Mouse (Mus musculus) lung, embryonic 14.5 days (tissue): ENCODE results near the gene Lmna. TPM values are rescaled to one million over a fixed set of nuclear protein-coding genes. Genes with fewer than 3 reads are reported as not detected.

Experiments used
- ATAC-seq: fragments of 200-750 bp; cut with Nextera tagmentation; 2 replicates; pipeline ENCODE4 v1.8.0; 2017; ENCODE audit warnings: mild to moderate bottlenecking, moderate TSS enrichment, moderate library complexity; ENCODE audit not compliant: insufficient read depth
- DNase-seq: peaks from one replicate; pipeline ENCODE4 v3.0.0-alpha.2; 2015
- H3K27ac ChIP-seq: fragments of 300-500 bp; sonication (generic); 2 replicates; pipeline ENCODE4 v1.5.1; 2014; ENCODE audit warnings: low read depth, mild to moderate bottlenecking, moderate library complexity
- H3K27me3 ChIP-seq: fragments of 300-500 bp; sonication (generic); 2 replicates; pipeline ENCODE4 v1.6.1; 2014; ENCODE audit warnings: low read length, control low read depth; ENCODE audit not compliant: insufficient read depth
- H3K36me3 ChIP-seq: fragments of 300-500 bp; sonication (generic); 2 replicates; pipeline ENCODE4 v1.6.1; 2014; ENCODE audit warnings: control low read depth; ENCODE audit not compliant: insufficient read depth
- H3K4me1 ChIP-seq: fragments of 300-500 bp; sonication (generic); 2 replicates; pipeline ENCODE4 v1.6.1; 2014; ENCODE audit warnings: antibody characterized with exemption, control low read depth; ENCODE audit not compliant: insufficient read depth
- H3K4me2 ChIP-seq: fragments of 300-500 bp; sonication (generic); 2 replicates; pipeline ENCODE4 v1.6.1; 2014; ENCODE audit warnings: mild to moderate bottlenecking
- H3K4me3 ChIP-seq: fragments of 300-500 bp; sonication (generic); 2 replicates; pipeline ENCODE4 v1.5.1; 2014; ENCODE audit warnings: low read depth, low read length
- H3K9ac ChIP-seq: fragments of 300-500 bp; sonication (generic); 2 replicates; pipeline ENCODE4 v1.6.1; 2014
- H3K9me3 ChIP-seq: fragments of 300-500 bp; sonication (generic); 2 replicates; pipeline ENCODE4 v1.6.1; 2016; ENCODE audit warnings: low read depth, low read length, control low read depth
- CTCF ChIP-seq: IDR thresholded peaks from 2 replicates; pipeline ENCODE4 v1.5.1; 2016; ENCODE audit warnings: antibody characterized with exemption, low read depth
- WGBS: fragments of 180-500 bp; shearing (Covaris S2); extraction: QIAGEN DNeasy Blood & Tissue Kit; methylation state at CpG from one replicate; pipeline ENCODE4 v1.1.7; 2014; 5-methylcytosine and 5-hydroxymethylcytosine counted together
- polyA plus RNA-seq: library from polyadenylated mRNA; unstranded; fragments of >200 nt; fragmentation: Nextera tagmentation; extraction: Ambion mirVana; gene quantifications from 2 replicates; pipeline ENCODE4 v1.2.1, GENCODE M21; 2014

Lmna gene
- polyA plus RNA-seq, 1 experiment from 2014 or later = 70.0 TPM

DNA sequence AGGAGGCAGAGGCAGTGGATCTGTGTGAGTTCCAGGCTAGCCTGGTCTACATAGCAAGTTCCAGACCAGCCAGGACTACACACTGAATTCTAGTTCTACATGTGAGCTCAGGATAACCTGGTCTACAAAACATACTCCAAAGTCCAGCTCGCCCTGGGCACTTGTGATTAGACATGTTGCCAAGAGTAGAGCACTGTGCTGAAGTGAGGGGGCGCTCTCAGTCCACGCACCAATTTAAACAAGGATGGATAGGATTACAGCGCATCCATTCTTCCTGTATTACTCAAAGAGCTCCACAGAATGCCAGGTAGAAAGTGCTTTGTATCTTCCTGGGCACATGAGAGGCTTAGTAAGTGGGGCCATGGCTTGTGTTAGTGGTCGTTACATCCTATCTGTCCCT is 34.8 kb upstream of the Lmna start:
- ATAC-seq = no peak
- Histone ChIP-seq H3K36me3 (peaks cover 24% of the 10 kb centered on the region), H3K9ac (no peak overlapping the region), H3K4me3 (no peak overlapping the region), H3K9me3 (no peaks in the 10 kb centered on the region), H3K27ac (no peak overlapping the region), H3K4me2 (no peak overlapping the region), H3K4me1 (no peaks in the 10 kb centered on the region), H3K27me3 (no peaks in the 10 kb centered on the region)
- WGBS = 29% methylated on average over 5 of the region's 5 CpGs
- peak; percentile 67 for TF ChIP-seq CTCF
- peak; percentile 55 for DNase-seq

DNA sequence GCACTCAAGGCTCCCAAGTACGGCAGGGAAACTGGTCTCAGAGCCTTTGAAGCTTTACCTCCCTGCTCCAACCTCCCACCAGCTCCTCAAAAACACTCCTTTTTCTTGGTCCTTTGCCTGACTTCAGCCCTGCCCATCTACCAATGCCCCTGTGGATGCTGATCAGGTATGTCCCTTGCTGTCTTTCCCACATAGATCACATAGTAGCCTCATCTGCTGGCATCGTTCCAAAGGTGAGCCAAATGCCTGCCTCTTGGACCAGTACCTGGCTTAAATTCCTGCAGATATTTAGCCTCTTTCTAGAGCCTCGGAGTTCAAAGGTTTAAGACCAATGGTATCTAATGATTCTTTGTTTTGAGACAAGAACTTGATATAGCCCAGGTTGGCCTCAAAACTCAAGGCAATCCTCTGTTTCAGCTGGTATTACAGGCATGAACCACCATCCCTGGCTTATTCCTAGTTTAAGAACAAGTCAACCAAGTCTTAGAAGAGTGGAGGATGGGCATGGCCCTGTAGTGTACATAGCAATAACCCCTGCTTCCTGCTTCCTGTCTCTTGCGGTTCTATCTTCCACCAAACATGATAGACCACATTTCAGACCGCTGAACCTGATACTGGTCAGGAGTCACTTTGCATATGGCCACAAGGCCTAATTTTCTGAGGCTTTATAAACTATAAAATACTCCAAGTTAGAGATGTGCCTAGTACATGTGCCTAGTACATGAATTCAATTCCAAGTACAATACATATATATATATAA is 34.1 kb upstream of the Lmna start:
- TF ChIP-seq CTCF = no peak
- WGBS = 59% methylated on average over 5 of the region's 5 CpGs
- H3K9ac ChIP-seq = no peak overlapping the region
- H3K4me3 ChIP-seq = no peak overlapping the region
- H3K9me3 ChIP-seq = no peaks in the 10 kb centered on the region
- ATAC-seq = no peak
- H3K4me1 ChIP-seq = no peaks in the 10 kb centered on the region
- no peaks in the 10 kb centered on the region for H3K27me3 ChIP-seq
- H3K4me2 ChIP-seq = no peak overlapping the region
- H3K27ac ChIP-seq = no peak overlapping the region
- DNase-seq = no peak
- H3K36me3 ChIP-seq = peaks cover 28% of the 10 kb centered on the region

DNA sequence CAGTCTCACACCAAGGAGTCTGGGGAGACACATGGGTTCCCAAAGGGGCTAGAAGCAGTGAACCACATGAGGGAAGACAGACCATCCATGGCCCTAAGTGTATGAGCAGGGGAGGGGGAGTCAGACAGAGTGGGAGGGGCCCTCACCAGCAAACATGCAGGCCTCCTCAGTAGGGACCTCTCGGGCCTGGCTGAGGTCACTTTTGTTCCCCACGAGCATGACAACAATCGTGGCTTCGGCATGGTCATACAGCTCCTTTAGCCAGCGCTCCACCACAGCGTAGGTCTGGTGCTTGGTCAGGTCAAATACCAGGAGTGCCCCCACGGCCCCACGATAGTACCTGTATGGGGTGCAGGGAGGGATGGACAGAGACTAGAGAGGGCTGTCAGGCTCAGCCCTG is 33.4 kb upstream of the Lmna start:
- Histone ChIP-seq H3K9me3 (no peaks in the 10 kb centered on the region), H3K36me3 (peaks cover 35% of the 10 kb centered on the region), H3K4me2 (no peak overlapping the region), H3K27ac (no peak overlapping the region), H3K4me3 (no peak overlapping the region), H3K4me1 (no peaks in the 10 kb centered on the region), H3K27me3 (no peaks in the 10 kb centered on the region), H3K9ac (no peak overlapping the region)
- TF ChIP-seq CTCF = no peak
- 70% methylated on average over 8 of the region's 8 CpGs for WGBS
- ATAC-seq = no peak
- no peak for DNase-seq

DNA sequence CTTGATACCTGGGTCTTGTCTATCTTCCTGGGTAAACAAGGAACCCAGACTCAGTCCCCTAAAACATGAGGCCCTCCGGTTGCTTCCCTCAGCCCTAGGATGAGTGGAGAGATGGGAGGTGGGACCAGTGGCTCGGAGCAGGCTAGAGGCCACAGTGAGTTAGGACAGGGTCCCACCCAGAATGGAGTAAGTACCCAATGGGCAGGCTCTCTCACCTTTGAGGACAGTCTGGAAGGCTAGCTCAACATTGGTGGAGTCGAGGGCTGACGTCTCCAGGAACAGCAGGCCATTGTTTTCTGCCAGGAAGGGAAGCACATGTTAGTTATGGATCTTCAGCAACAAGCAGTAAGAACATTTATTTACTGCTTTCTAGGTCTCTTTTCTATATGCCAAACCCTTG is 32.7 kb upstream of the Lmna start:
- WGBS = 38% methylated on average over 4 of the region's 4 CpGs
- H3K27me3 ChIP-seq = no peaks in the 10 kb centered on the region
- no peak for DNase-seq

DNA sequence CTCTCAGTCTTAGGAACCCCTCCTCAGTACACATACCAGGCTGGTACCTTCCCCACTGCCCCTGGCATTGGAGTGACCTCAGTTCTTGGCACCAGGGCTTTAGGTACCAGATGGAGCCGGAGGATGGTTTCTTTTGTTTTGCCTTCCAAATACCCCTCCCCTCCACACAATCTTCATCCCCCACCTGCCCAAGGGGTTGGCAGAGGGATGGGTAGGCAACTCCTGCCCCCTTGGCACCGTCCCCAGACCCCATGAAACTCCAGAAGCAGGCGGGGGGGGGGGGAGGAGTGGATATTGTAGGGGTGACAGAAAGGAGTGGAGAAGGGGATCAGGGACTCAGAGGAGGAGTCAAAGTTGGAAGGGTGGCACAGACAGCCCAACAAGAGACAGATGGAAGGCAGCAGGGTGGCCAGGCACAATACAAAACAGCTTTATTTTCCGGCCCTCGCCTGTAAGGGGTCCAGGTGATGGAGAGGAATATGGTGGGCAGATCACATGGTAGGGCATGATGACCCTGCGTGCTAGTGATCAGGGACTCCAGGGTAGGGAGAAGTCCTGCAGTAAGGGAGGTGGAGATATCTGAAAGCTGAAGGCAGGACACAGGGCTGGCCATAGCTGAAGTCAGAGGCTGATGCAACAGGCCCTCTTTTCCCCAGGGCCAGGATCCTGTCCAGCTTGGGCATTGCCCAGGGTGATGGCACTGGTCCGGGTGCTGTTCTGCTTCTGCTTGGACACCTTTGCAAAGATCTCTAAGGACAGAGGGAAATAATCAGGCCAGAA is 32.1 kb upstream of the Lmna start:
- Histone ChIP-seq H3K4me3 (no peak overlapping the region), H3K27ac (no peak overlapping the region), H3K27me3 (no peaks in the 10 kb centered on the region), H3K4me2 (no peak overlapping the region), H3K9me3 (no peaks in the 10 kb centered on the region), H3K9ac (no peak overlapping the region), H3K36me3 (peaks cover 48% of the 10 kb centered on the region), H3K4me1 (peaks cover 5% of the 10 kb centered on the region)
- TF ChIP-seq CTCF = no peak
- WGBS = 63% methylated on average over 7 of the region's 7 CpGs
- DNase-seq (no peak), ATAC-seq (no peak)

More for the DNA sequence above, 32.7 kb upstream of the Lmna start:
- Histone ChIP-seq H3K36me3 (peaks cover 42% of the 10 kb centered on the region), H3K4me2 (no peak overlapping the region), H3K9me3 (no peaks in the 10 kb centered on the region), H3K4me3 (no peak overlapping the region), H3K27ac (no peak overlapping the region), H3K9ac (no peak overlapping the region), H3K4me1 (no peaks in the 10 kb centered on the region)
- ATAC-seq = no peak; the same call in 1 of the 2 replicates
- no peak for TF ChIP-seq CTCF

DNA sequence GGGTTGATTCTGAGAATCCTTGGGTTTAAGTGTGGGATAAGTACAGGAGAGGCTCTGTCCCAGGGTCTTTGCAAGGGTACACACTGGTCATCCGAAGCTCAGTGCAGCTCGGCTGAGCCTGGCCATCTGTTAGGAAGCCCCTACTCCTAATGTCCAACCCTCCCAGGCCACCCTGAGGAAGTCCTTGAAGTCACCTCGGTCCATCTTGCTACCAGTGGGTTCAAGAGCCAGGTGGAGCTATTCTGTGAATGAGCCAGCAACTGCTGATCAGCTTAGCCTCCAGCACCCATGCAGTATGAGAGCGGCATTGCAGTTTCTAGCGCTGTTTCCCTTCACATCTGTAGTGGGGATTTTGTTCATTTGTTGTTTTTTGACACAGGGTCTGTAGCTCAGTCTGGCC is 30.3 kb upstream of the Lmna start:
- Histone ChIP-seq H3K36me3 (peaks cover 65% of the 10 kb centered on the region), H3K27me3 (no peaks in the 10 kb centered on the region), H3K9ac (no peak overlapping the region), H3K4me1 (peaks cover 22% of the 10 kb centered on the region), H3K4me3 (no peak overlapping the region), H3K27ac (no peak overlapping the region), H3K4me2 (no peak overlapping the region), H3K9me3 (no peaks in the 10 kb centered on the region)
- no peak for DNase-seq
- WGBS = 57% methylated on average over 5 of the region's 5 CpGs
- no peak for ATAC-seq
- no peak for TF ChIP-seq CTCF

DNA sequence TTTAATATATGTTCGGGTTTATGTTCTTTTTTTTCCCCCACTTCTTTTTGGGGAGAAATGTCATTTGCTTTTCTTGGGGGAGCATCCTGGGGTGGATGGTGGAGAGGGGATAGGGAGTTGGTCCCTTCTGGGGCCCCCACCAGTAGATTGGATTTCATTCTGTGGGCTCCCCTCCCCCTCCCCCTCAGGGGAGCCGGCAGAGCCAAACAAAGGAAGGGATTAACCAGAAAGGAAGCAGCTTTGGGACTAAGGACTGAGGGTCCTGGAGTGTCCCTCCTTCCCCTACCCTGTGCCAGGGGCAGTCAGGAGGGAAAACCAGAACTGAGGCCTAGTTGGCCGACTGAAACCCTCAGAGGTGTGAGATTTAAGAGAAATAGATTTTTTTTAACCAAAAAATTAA is 29.6 kb upstream of the Lmna start:
- Histone ChIP-seq H3K36me3 (peaks cover 65% of the 10 kb centered on the region), H3K4me2 (no peak overlapping the region), H3K4me1 (peaks cover 26% of the 10 kb centered on the region), H3K9me3 (no peaks in the 10 kb centered on the region), H3K9ac (no peak overlapping the region), H3K27me3 (no peaks in the 10 kb centered on the region), H3K4me3 (no peak overlapping the region), H3K27ac (no peak overlapping the region)
- 19% methylated on average over 3 of the region's 3 CpGs for WGBS
- DNase-seq (no peak), ATAC-seq (no peak)
- no peak for TF ChIP-seq CTCF
